Mouse (Mus musculus) left cerebral cortex, postnatal 10 days (tissue): ENCODE measurements around the gene Lce1e. TPM values are rescaled to one million over a fixed set of nuclear protein-coding genes. Genes with fewer than 3 reads are reported as not detected.
"Not testable (repeated sequence)": the region's sequence is repeated elsewhere in the genome, so short reads cannot be mapped to it uniquely, and the experiment has no call there.

Experiments
- DNase-seq, 2 experiments: peaks; one replicate each; pipeline ENCODE4 v3.0.0; 2021 to 2022; ENCODE audit warnings: low spot score in 2 of 2, mixed read lengths in 1 of 2; ENCODE audit errors: extremely low spot score in 1 of 2
- intact Hi-C: fragments of 180-260 bp; cut with DNase I; formaldehyde crosslinking; loops from one replicate; pipeline ENCODE4 v1.15.1; 2025
- total RNA-seq, 2 experiments: library from RNA; stranded (reverse); gene quantifications; 2 replicates each; pipeline ENCODE4 v1.2.3; 2021

The Lce1e gene
- not detected for total RNA-seq

DNA sequence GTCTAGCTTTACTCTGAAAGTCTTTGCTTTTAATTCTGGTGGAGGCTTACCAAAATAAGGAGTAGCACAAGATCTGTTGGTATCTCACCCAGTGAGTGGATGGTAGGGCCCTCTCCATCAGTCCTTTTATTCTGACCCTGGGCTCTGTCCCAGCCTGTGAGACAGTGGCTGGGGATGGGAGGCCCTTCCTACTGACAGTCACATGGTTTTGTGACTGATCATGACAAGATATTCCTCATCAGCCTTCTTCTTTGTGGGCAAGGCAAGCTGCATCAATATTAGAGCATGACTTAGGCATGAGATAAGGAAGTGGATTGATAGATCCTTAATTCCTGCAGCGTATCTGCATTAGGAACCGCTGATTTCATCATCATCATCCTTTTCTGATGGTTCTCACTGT lies at the start of gene Lce1e:
TSS of gene Lce1e (minus strand) at position 101 of the 400 bp plus-strand sequence.
- DNase-seq, result no peak

GRCm38 (mm10) chr3:92753197-92753596 lies 44.3 kb upstream of the Lce1e start:
- DNase-seq, result no peak
- intact Hi-C loops, result no loop called here

More for the DNA sequence above, at the start of gene Lce1e:
- intact Hi-C loops, result no loop called here

GRCm38 (mm10) chr3:92752238-92752637 lies 43.4 kb upstream of the Lce1e start, which contains the start of gene Lce1g:
Lce1g (minus strand) TSS chr3:92752338.
- DNase-seq, result no peak
- intact Hi-C loops, result no loop called here

- intact Hi-C loops, result no loop called here
- no peak for DNase-seq
Observed at GRCm38 (mm10) chr3:92738996-92739395, 30.1 kb upstream of the Lce1e start, which contains the start of gene Gm38119. Gm38119 (minus strand) TSS chr3:92739096.

DNA sequence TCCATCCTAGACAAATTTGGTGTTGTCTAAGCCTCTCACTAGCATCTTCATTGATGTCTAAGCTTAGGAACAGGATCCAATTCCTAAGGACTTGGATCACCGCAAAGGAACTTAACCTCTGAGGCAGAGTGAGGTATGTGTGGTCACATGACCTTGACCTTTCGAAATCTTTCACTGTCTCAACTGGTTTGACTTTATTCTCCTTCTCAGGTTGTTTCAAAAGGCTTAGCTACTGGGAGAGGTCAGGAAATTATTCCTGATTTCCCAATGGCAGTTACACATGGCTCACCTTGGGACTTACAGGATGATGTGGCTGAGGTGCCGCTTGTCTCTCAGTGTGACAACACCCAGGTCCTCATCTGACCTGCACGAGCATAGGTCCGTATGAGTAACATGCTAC lies 13.8 kb upstream of the Lce1e start:
- intact Hi-C loops, result no loop called here

DNA sequence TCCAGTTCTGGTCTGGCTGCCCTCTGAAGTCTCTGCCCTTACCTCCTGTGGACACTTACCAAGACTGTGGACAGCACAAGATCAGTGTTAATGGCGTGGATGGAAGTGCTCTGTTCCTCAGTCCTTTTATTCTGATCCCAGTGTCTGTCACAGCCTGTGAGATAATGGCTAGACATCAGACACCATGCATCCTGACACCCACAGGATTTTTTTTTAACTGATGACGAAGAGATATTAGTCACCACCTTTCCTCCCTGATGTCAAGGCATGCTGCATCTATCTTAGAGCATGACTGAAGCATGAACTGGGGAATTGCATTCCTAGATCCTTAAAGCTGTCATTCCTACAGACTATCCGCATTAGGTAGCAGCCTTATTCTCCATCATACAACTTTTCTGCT lies 11.4 kb upstream of the Lce1e start, which contains the start of gene Lce1f:
TSS of gene Lce1f (minus strand) at position 101 of the 400 bp plus-strand sequence.
- intact Hi-C loops, result no loop called here
- no peak for DNase-seq

More for the DNA sequence above, 13.8 kb upstream of the Lce1e start:
- no peak for DNase-seq

DNA sequence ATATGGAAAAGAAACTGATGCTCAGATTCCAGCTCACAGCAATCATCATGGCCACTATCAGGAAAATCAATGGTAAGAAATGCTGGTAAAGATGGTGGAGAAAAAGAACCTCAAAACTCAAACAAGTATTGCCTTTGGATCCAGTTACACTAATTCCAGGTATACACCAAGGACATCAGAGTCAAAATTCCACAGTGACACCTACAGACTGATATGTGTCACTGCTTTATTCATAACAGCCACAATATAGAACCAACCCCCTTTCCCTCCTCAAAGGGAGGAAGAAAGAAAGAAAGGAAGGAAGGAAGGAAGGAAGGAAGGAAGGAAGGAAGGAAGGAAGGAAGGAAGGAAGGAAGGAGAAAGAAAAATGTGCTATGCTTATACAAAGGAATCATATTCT lies 6.2 kb upstream of the Lce1e start:
- intact Hi-C loops, result no loop called here
- DNase-seq, result no peak

GRCm38 (mm10) chr3:92694613-92695012 lies 14.3 kb downstream of the Lce1e start:
- intact Hi-C loops, result no loop called here
- DNase-seq, result no peak

DNA sequence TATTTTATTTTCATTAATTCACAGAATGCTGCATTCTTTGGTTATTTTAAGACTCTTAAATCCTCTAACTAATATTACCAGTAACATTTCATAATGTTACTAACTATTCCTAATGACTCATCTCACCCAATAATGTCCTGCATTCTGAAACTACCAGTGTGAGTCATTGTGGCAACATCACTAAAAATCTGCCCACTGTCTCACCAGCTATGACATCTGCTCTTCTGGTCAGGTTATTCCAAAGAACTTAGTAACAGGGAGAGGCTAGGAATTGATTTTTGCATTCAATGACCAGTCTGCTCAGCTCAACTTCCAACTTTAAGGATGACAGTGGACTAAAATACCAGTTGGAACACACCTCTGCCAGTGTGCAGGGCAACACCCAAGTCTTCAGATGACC lies 17.2 kb downstream of the Lce1e start:
- intact Hi-C loops, result no loop called here
- DNase-seq, result no peak

GRCm38 (mm10) chr3:92689154-92689553 lies 19.7 kb downstream of the Lce1e start:
- DNase-seq, result peak in 1 of 2 experiments; percentile 37
- intact Hi-C loops, result not testable (repeated sequence)

- intact Hi-C loops, result no loop called here
- DNase-seq, result no peak
Observed at GRCm38 (mm10) chr3:92687110-92687509, 21.8 kb downstream of the Lce1e start, which contains the start of gene Lce1d. Lce1d (minus strand) TSS chr3:92687210.

DNA sequence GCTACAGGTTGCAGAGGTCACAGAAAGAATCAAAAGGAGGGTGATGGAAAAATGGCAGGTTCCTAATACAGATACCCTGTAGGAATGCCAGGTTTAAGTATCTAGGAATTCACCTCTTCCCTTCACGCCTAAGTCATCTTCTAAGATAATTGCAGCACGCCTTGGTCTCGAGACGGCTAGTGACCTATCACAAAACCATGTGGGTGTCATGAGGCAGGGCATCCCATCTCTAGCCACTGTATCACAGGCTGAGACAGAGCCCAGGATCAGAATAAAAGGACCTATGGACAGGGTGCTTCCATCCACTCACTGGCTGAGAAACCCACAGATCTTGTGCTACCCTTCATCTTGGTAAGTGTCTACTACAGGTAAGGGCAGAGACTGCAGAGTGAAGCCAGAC lies 29.9 kb downstream of the Lce1e start, which contains the start of gene Lce1c:
TSS of gene Lce1c (plus strand) at position 301 of the 400 bp plus-strand sequence.
- no peak for DNase-seq
- intact Hi-C loops, result no loop called here

- no peak for DNase-seq
- intact Hi-C loops, result no loop called here
Observed at GRCm38 (mm10) chr3:92670215-92670614, 38.7 kb downstream of the Lce1e start, which contains the start of gene Lce1a2. Lce1a2 (minus strand) TSS chr3:92670315.

Other genes with a start within 250 kb of the Lce1e start
- not detected for gene Sprr1a, start 223.2 kb downstream of the Lce1e start, total RNA-seq
- not detected for gene Sprr4, start 208.6 kb downstream of the Lce1e start, total RNA-seq
- gene 2310046K23Rik, start 174.6 kb downstream of the Lce1e start, total RNA-seq, result not detected
- not detected for gene Ivl, start 135.3 kb downstream of the Lce1e start, total RNA-seq
- not detected for gene Smcp, start 120.1 kb downstream of the Lce1e start, total RNA-seq
- not detected for gene 2210017I01Rik, start 101.6 kb downstream of the Lce1e start, total RNA-seq
- gene Lce6a, start 87.4 kb downstream of the Lce1e start, total RNA-seq, result not detected
- gene Lce1a1, start 60.8 kb downstream of the Lce1e start, total RNA-seq, result not detected
- gene Lce1b, start 52.1 kb downstream of the Lce1e start, total RNA-seq, result not detected
- gene Lce1a2, start 38.8 kb downstream of the Lce1e start, total RNA-seq, result not detected
- gene Lce1c, start 29.8 kb downstream of the Lce1e start, total RNA-seq, result not detected
- gene Lce1d, start 21.9 kb downstream of the Lce1e start, total RNA-seq, result not detected
- not detected for gene Lce1f, start 11.3 kb upstream of the Lce1e start, total RNA-seq
- gene Gm38119, start 30.0 kb upstream of the Lce1e start, total RNA-seq, result not detected
- gene Lce1g, start 43.3 kb upstream of the Lce1e start, total RNA-seq, result not detected
- gene Lce1h, start 56.0 kb upstream of the Lce1e start, total RNA-seq, result not detected
- gene Lce1i, start 69.8 kb upstream of the Lce1e start, total RNA-seq, result not detected
- not detected for gene Lce1j, start 81.4 kb upstream of the Lce1e start, total RNA-seq
- not detected for gene Lce1k, start 98.8 kb upstream of the Lce1e start, total RNA-seq
- gene Kprp, start 118.2 kb upstream of the Lce1e start, total RNA-seq, result not detected
- gene Lce1l, start 142.2 kb upstream of the Lce1e start, total RNA-seq, result not detected
- gene 2310050C09Rik, start 161.1 kb upstream of the Lce1e start, total RNA-seq, result not detected
- gene Lce3a, start 217.2 kb upstream of the Lce1e start, total RNA-seq, result not detected
- not detected for gene Lce3b, start 223.9 kb upstream of the Lce1e start, total RNA-seq
- gene Lce3c, start 235.4 kb upstream of the Lce1e start, total RNA-seq, result not detected
- gene Lce3d, start 248.3 kb upstream of the Lce1e start, total RNA-seq, result not detected